Mouse (Mus musculus) gastrocnemius, postnatal 10 days (tissue): ENCODE results near the gene Mccc2. TPM values are rescaled to one million over a fixed set of nuclear protein-coding genes. Genes with fewer than 3 reads are reported as not detected.

Source experiments
- DNase-seq: peaks from one replicate; pipeline ENCODE4 v3.0.0; 2021; ENCODE audit warnings: mixed read lengths
- total RNA-seq, 2 experiments: library from RNA; stranded (reverse); gene quantifications; 2 replicates each; pipeline ENCODE4 v1.2.3; 2021

The Mccc2 gene
- total RNA-seq, 2 experiments from 2014 or later = 30.5 to 31.5 TPM

DNA sequence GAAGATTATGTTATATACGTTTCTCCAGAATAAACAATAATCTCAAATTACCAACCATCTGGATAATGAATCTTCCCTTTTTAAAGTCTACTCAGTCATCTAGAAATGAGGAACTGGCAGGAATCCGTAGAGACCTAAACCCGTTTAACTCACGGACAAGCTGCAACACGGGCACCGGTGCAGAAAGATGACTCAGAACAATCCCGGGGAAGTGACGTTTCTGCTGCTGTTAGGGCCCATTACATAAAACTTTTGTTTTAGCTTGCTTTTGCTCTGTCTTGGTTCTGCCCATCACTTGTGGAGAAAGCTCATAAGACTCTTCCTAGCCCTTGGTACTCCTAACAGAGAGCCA is 76.1 kb downstream of the Mccc2 start:
- DNase-seq = no peak

DNA sequence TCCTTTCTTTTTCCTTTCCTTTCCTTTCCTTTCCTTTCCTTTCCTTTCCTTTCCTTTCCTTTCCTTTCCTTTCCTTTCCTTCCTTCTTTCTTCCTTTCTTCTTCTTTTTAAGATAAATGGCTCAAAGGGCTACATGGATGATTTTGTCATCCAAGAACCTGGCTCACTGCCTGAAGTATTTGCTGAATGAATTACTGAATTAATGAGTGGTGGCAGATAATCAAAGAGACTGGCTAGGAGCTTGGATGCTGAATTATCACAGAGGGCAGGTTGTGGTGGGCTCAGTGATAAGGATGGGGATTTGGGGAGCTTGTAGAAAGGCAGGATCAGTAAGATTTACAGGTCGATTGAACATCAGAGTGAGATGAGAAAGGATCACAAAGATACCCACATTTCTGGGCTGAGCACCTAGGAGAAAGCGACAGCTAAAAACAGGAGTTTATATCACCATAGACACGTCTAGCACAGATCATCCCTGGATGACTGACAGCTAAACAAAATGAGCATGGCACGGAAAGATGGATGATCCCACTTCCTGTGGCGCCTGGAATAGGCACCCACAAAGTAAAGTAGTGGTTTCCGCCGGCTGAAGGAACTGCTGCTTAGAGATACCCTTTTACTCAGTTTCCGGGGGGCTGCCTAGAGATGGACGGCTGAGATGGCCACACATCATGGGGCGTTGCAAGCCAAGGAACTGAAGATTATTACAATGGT is 76.7 kb downstream of the Mccc2 start:
- DNase-seq = no peak

DNA sequence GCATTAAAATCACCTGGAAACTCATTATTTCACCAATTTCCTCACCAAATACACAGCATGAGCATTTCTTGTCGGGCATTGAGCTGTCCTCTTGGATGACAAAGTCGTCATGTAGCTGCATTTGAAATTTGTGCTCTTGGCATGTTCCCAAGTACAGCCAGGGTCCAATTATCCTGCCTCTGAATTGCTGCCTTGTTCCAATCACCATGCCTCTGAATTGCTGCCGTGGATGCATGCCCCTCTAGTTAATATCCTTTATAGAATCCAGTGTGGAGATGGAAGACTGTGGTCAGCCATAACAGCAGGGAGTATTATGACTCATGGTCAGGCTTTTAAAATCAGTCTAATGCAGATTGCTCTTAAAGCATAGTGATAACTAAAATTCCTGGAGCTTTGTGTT is 77.7 kb downstream of the Mccc2 start:
- no peak for DNase-seq

DNA sequence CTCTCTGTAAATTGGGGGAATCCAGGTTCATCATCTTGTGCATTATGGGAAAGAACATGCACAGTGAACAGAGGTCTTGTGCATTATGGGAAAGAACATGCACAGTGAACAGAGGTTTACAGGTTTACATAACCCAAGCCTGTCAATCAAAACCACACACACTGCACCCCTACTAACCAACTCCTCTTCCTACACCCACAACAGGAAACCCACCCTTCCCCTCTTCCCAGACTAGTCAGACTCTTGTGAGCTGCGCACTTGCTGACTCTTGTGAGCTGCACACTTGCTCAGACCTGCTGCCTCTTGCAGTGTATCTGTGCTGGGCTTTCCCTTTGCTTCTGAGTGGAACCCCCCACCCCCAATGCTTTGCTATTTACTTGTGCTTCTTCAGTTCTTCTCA is 83.0 kb downstream of the Mccc2 start:
- no peak for DNase-seq

DNA sequence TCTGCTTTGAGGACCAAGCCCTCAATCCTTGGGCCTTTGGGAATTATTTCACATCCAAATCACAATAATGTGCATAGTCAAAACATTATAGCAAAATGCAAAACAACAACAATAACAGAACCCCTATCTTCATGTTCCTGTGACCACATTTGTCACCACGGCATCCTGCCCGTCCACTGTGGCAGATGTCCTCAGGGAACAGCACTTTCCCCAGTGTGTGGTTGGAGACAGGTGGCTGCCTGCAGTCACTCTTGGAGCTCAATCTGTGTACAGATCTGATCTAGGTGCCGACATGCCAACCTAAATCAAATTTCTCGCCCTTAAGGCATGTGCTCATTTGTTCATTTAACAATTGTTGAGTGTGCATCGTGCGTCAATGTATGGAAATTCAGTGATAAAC is 83.9 kb downstream of the Mccc2 start:
- no peak for DNase-seq

DNA sequence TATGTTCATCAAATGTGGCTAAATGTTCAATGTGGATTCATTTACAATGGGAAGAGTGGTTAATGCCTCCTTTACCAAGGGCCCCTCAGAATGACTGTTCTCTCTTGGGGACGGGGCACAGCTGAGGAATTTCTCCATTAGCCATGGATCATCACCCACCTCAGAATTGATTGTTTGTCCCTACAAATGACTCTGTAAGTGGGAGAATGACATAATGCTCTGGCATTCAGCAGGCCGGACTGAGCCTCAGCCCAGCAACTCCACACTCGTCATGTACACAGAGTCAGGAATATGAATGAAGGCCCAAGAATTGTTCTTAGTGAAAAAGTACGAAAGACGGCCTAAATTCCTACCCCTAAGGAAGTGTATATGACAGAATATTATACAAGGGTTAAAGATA is 89.2 kb downstream of the Mccc2 start:
- no peak for DNase-seq

DNA sequence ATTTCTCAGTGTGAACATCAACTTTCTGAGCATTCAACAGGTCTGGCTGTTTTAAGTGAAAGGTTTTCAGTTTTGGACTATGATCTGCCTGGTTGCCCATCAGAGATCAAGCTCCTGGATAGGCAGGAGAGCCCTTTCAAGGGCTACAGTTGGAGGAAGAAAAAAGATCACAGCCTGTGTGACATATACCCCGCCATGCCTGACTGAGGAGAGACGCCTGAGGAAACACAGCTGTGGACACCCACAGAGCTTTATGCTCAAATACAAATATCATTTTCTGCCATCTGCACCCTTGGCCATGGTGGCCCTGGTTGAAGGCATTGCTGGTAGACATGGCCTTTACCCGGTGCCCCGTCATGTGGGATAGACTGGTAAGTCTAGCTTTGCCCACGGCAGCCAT is 99.8 kb downstream of the Mccc2 start:
- no peak for DNase-seq

DNA sequence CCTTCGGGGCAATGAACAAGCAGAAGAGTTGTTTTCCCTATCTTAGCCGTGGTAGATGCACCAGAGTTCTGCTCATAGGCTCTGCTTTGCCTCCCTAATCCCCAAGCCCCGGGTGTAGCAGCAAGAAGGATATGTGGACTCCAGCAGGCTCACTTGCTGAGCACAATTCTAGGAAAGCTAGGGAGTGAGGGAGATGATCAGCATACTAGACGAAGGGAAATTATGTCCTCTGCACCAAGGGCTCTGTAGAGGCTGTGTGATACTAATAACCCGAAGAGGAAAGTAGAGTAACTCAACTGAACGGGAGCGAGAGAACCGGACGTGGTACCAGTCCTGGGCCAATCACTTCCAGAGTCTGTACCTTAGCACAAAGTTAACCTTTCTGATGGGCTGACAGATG is 114.5 kb downstream of the Mccc2 start, which contains the start of gene Cartpt:
TSS of gene Cartpt (minus strand) at position 127 of the 400 bp plus-strand sequence.
- DNase-seq = no peak

DNA sequence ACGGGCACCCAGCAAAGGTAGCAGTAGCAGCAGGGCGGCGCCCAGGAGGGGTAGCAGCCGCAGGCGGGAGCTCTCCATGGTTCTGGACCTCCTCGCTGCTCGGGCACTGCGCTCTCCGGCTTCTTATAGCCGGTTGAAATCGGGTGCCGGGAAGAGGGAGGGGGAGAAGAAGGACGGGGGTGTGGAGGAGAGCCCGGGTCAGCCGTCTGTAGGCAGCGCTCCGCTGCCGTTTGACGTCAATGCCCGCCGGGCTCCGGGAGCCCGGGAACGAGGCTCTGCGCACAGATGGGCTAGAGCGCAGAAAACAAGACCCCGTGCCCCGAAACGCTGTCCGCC is 114.9 kb downstream of the Mccc2 start:
- peak; percentile 68 for DNase-seq

DNA sequence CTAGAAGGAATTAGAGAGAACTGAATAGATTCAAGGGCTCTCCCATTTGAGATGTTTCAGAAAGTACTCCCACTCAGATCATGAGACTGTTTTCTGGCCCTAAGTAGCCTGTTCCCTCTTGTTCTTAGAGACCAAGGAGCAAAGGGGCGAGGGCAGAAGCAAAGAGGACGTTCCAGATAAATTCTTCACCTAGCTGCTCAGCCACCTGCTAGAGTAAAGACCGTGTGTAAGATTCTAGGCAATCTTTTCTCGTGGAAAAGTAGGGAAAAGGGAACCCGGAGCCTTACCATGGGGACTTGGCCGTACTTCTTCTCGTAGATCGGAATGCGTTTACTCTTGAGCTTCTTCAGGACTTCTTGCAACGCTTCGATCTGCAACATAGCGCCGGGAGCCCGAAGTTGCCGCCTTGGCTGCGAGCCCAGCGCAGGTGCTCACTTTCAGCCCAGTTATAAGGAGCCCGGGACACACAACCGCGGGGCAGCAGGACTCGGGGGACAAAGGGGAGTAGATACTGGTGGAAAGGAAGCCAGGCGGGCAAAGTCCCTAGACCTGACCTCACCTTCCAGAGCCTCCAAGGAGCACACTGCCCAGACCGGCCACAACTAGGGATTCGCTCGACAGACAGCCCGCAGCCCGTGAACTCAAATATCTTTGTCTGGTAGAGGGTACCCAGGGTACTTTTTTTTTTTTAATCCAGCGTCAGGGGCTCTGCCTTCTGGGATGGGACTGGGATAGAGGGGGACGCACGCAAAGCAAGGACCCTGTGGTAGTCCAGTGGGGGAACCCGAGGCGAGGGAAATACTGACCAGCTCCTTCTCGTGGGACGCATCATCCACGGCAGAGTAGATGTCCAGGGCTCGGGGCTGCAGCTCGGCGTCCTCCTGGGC is 115.5 kb downstream of the Mccc2 start:
- DNase-seq = no peak

DNA sequence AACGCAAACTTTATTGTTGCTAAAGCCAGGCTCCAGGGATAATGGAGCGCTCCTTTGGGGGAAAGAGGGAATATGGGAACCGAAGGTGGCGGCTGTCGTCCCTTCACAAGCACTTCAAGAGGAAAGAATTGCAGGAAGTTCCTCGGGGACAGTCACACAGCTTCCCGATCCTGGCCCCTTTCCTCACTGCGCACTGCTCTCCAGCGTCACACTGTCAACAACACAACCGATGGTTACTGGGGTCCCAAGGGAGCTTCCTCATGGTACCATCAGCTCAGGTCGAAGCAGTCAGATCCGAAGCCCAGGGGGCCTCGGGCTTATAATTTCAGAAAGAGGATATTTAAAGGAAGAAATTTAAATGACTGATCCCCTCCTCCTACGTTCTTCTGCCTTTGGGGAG is 116.6 kb downstream of the Mccc2 start:
- DNase-seq = no peak

Other genes with a start within 250 kb of the Mccc2 start
- not detected for gene Cartpt, start 114.5 kb downstream of the Mccc2 start, total RNA-seq
- gene Bdp1, start 88.4 kb upstream of the Mccc2 start, total RNA-seq = 10 to 100 TPM; 10.9 to 19.6 TPM
- 10 to 100 TPM; 25.0 to 27.1 TPM for gene Serf1, start 92.4 kb upstream of the Mccc2 start, total RNA-seq
- gene Smn1, start 109.2 kb upstream of the Mccc2 start, total RNA-seq = 10 to 100 TPM; 20.5 to 26.2 TPM
- under 1 TPM; 0.19 to 0.38 TPM for gene Naip2, start 186.5 kb upstream of the Mccc2 start, total RNA-seq
- under 1 TPM; 0.14 to 0.20 TPM for gene Naip5, start 230.7 kb upstream of the Mccc2 start, total RNA-seq